Mouse (Mus musculus) left cerebral cortex, adult 18-20 months (tissue): ENCODE results near the gene Znfx1. TPM values are rescaled to one million over a fixed set of nuclear protein-coding genes. Genes with fewer than 3 reads are reported as not detected.
A peak's percentile ranks its signal among the peaks of the same experiment; 100 is the strongest.

Source experiments
- DNase-seq, 2 experiments: peaks; one replicate each; pipeline ENCODE4 v3.0.0; 2021 to 2022; ENCODE audit warnings: low spot score in 2 of 2, mixed read lengths in 1 of 2
- long read RNA-seq, 2 experiments: library from polyadenylated mRNA; stranded (forward); transcript quantifications; one replicate each; pipeline ENCODE4 v2.0.0; 2021
- total RNA-seq, 2 experiments: library from RNA; stranded (reverse); gene quantifications; 2 replicates each; pipeline ENCODE4 v1.2.3; 2021

Znfx1 gene
- 10 to 100 TPM; 77.2 to 78.9 TPM for total RNA-seq
- long read RNA-seq, experiment 1, full-length matches to known transcripts = 7 of 32 reads
- long read RNA-seq, experiment 1, partial matches to known transcripts = 9 of 32 reads
- long read RNA-seq, experiment 1, other reads (novel, unspliced or antisense) = 16 of 32 reads
- long read RNA-seq, experiment 2, full-length matches to known transcripts = 3 of 19 reads
- long read RNA-seq, experiment 2, partial matches to known transcripts = 4 of 19 reads
- long read RNA-seq, experiment 2, other reads (novel, unspliced or antisense) = 12 of 19 reads

DNA sequence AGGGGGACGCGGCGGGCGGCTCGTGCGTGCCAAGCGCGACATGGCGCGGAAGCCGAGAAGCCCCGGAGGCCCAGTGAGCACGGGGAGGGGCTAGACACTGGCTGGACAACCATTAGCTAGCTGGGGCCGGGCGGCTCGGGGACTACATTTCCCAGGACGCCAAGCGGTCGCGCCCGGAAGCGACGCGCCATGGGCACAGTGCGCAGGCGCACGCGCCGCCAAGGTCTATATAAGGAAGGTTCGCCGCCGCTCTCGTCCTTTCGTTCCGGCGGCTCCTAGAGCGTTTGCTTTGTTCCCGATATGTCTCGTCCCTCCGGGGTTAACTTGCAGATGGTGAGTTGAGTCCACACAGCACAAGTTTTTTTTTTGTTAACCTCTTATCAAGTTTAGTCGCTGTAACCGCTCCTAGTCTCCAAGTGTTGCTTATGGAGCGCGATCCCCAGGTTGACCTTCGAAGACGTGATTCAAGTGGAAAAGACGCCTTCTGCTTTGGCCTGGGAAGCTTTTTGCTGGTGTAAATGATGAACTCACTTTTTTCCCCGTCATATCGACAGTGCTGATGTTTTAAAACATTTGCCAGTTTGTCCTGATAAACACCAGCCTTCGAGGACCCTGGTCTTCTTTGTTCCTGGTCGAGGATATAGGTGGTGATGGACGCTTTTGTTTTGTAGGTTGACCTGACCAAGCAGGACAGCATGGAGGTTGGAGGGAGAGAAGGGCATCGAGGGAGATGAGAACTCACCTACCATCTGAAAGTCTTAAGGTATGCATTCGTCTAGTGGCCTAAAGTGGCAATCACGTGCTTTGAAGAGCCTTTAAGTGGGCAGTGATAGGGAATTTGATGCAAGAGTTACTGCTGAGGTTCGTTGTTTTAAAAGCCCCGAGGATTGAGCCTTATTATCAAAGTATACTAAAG is at the start of gene Znfx1:
Znfx1 (minus strand) TSS at position 51 of the 916 bp plus-strand sequence.
- DNase-seq = peak; percentile 94

DNA sequence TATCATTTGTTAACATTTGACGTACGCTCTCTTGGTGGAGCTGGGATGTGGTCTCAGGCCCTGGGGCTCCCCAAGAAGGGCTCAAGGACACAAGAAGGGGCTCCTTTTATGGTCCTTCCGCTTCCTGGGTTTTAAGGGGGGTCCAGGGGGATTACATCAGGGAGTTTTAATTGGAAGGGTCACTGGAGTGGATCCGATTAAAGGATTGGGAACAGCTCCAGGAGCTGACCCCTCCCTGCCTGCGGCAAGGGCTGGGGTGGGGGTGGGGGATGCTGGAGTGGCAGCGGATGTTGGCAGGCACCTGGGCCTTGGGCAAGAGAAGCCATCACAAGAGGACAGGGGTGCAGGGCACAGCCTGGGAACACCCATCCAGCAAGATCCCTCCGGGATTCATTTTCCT is 49.4 kb upstream of the Znfx1 start:
- DNase-seq = no peak

DNA sequence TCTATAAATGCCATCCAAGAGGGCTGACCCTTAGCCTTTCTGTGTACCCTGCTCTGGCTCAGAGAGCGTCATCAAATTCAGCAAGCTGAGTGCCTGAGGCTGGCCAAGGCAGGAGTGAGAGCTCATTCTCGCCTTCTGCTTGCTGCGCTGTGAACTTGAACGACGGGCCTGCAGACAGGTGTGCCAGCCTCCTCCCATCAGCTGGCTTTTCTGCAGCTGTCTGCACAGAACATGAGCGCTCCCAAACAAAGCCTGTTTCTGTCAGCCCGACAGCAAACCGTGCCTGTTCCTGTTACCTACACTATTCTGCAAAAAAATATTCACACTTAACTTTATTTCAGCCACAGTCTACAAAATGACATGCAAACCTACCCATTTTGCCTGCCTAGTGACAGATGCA is 46.7 kb upstream of the Znfx1 start:
- DNase-seq = no peak

DNA sequence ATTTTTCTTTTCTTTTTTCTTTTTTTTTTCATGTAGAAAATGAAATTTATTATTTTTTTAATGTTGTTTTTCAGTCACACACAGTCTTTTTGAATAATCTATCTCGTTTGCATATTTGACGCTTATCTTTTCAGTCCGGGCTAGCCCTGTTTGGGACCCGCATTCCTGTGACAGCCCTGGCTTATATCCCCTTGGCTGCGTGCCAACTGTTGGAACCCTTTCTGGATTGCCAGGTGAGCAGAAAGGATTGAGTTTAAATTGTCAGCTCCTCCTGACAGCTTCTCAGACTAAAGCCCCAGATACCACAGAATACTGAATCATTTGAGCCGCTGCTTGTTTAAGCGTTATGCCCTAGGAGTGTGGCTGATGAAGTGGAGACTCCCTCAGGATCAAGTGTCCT is 40.7 kb upstream of the Znfx1 start:
- no peak for DNase-seq

DNA sequence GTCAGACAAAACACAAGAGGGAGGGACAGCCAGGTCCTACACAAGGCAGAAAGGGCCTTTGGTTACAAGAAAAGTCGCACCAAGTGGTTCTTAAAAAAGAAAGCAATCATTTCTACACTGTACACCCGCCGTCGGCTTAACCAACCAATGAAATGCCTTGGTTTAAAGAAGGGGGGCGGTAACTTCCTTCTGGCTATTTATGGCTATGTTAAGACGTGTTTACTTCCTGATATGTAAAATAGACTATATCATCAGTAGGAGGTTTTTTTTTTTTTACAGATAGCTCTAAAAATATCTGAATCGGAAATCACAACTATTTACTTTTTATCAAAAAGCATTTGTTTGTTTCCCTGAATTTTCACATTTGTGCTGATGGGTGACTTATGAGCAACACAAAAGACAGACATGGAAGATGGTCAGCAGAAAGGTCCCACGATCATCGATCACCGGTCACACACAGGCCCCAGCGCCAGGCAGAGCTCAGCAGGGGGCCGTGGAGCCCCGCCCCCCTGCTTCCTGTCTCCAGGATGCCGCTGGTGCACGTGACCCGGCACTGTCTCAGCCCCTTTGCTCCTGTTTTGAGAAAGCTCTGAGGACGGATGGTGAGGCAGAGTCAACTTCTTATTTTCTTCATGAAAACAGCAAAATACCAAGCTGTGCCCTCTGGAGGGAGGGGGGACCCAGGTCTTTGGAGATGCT is 39.1 kb upstream of the Znfx1 start:
- DNase-seq = no peak

DNA sequence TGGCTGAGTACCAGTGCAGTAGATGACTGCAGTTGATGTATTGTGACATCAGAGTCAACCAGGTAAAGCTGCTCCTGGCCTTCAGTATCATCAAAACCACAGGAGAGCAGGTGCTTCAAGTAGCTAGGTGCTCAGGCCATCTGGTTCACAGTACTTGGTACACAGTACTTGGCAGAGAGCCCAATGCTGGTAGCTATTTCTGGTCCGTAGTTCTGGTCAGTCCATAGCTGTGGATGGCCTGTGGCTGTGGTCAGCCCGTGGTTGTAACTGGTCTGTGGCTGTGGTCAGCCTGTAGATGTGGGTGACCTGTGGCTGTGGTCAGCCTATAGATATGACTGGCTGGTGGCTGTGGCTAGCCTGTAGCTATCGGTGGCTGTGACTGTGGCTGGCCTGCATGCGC is 31.9 kb upstream of the Znfx1 start:
- DNase-seq = no peak

DNA sequence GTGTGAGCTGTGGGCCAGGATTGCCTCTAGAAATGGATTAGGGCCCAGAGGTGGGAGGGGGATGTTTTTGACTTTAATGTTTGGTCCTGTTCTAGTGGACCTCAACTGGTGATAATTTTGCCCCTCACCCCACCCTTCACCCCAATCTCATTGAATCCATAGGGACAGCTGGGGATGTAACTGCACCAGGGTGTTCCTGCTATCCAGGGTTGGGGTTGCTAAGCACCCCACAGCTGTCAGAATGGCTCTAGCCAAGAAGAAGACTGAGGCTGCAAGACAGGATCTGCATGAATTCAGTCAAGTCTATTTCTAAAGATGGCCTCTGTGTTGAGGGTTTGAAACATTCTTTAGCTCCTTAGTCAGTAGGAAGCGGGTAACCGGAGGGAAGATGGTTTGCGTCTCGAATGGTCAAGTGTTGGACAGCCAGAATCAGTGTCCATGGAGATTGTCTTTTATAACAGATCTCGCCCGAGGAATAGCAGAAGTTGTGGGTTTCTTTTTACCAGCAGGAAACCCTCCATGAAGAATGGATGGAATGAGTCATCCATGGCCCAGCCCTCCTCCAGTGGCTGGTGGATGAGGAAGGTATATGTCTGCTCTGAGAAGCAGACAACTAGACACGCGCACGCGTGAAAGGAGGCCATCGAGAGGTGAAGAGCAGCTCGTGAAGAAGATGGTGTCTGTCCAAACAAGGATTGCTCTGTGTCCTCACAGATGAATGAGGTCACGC is 30.5 kb upstream of the Znfx1 start:
- DNase-seq = no peak

DNA sequence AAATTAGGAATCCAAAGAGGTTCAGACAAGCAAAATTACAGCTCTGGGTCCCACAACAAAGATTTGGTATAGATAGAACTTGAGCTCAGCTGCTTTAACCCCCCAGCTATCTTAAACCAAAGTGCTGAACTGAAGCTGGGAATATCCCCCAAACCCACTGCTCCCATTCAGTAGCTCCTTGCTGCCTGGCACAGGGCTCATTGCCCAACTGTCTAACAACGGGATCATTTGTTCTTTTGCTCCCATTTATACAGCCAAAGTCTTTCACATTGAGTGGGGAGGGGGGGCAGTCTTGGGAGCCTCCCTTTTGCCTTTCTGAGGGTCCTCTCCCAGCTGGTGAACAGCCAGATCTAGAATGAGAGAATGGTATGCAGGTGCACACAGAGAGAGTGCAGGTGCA is 27.5 kb upstream of the Znfx1 start:
- no peak for DNase-seq

DNA sequence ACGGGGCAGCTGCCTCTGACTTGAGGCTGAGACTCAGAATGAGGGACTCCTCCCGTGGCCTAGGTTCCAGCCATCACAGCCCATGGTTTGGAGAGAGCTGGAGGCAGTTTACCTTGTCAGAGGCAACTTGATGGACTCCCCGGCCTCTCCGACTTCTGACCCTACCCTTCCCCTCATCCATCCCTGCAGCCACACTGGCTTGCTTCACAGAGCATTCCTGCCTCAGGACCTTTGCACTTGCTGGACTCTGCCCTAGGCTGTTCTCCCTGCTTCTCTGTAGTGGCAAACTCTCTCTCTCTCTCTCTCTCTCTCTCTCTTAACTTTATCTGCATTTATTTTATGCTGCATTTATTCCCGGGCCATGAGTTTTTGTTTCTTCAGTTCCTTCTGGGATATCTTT is 24.0 kb upstream of the Znfx1 start:
- no peak for DNase-seq

DNA sequence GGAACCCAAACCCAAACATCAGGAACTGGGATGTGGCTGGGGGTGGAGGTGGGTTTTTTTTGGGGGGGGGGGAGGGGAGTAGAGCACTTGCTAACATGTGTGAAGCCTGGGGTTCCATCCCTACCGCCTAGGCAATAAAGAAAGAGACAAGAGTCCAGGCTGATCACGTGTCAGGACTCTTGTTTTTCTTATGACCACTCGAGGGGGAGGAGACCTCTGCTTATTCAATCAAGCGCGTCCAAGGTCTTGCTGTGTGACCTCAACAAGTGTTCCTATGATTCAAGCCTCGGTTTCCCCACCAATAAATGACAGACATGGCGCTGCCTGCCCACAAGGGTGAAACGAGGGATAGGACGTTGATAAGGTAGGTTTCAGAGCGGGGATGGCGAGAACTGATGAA is 23.3 kb upstream of the Znfx1 start:
- DNase-seq = no peak

DNA sequence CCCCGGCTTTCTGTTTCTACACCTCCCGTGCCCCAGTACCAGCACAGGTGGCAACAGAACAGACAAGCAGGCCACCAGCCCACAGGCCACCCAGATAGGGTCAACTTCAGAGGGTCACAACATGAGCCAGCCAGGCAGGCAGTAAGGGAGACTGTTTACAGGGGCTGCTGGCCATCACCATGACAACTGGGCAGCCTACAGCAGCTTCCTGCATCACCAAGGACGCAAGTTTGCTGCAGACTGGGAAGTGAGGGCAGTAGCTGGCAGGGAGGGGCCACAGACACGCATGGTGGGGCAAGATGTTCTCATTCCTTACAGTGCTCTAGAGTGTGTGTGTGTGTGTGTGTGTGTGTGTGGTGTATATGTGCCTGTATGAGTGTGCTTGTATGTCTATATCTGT is 18.8 kb upstream of the Znfx1 start:
- DNase-seq = no peak

DNA sequence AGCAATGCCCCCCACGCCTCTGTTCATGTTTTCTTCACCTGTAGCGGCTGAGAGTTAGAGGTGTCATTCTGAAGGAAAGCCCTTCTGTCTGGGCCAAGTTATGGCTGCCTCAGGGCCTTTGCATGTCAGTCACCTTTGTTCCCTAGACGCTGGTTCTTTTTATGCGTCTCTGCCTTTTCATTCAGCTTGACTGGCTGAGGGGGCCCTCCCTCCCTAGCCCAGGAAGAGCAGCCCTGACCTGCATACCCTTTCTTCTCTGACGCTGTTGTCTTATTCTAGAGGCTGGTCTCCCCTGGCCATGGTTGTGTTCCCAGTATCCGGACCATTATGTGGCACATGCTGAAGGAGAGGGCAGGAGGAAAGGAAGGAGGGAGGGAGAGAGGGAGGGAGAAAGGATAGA is 18.3 kb upstream of the Znfx1 start:
- DNase-seq = no peak

DNA sequence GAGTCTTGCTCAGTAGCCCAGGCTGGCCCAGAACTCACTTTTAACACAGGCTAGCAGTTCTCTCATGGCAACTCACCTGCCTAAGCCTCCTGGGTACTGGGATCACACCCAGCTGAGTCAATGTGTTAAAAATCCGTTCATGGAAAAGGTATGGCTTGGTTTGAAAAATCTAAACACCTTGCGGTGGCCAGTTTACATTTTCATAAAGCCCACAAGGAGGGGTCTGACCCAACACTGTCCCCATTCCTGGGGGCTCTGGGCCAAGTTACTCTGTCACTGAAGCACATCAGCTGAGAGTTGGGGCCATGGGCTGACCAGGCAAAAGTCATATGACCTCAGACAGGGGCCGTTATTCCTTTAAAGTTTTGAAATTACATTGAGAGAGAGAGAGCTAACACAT is 17.6 kb upstream of the Znfx1 start:
- DNase-seq = no peak

DNA sequence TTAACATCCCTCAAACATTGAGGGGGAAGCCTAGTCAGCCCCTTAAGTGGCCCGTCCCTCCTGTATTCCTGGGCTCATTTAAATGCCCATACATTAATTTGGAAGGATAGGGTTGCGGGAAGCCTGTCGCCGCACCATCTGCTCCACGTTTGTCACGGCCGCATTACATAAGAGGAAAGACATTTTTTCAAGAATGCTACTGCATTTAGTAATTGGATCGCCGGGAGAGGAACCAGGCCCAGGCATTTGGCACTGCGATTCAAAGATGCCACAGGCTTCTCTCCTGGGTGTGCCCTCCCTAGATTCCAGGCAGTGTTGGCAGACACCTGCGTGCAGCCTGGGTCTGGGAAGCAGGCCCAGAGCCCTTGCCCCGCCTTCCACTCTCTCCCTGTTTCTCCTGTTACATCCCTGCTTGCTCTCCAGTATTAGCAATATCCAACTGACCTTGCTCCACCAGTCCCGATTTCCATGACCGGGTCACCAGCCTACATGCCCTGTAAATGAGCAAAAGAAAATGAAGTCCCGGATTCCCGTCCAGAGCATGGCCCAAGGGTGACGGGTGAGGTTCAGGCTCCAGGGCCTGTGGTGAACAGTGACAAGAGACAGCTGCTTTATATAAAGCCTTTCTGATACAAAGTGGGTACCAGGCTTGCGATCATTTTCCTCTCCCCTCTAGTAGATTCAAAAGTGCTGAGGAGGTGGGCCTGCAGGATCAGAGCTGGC is 16.9 kb upstream of the Znfx1 start:
- peak; percentile 74 to 85 for DNase-seq

DNA sequence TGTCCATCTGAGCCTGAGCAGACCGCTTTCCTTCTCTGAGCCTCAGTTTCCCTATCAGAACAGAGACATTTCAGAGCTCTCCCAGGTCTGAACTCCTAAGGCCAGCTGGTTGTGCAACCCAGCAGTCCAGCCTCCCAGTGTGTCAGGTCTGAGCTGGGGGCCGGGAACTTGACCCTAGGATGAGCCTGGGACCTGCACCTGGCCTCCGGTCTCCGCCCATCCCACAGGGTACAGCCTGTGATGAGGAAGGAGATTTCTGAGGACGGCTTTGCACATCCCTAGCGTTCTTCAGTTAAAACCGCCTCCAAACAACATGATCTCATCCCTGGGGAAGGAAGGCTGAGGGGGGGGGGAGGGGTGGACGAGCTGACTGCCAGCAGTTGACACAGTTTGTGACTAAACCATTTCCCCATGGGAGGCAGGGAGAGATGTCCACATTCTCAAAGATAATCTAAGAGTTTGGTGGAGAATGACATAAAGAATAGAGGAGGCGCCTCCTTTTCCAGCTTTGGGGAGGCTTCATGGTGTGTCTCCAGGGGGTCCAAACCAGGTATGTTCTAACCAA is 16.2 kb upstream of the Znfx1 start:
- DNase-seq = peak in 1 of 2 experiments; percentile 51

DNA sequence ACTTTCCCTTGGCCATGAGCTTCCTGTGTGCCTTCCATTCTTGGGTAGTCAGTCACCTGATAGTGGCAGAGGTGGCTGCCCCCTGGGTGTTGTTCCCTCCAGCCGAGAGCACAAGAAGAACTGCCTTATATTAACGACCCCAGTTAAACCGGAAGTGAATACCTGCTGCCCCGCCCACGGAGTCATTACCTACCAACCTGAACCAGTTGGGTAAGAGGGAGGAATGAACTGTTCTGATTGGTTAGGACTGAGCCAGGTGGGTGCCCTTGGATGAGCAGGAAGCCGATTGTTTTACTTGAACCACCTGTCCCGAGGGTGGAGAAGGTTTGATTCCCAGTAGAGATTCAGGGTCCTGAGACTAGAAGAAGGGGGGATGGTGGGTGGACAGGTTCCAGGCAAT is 15.7 kb upstream of the Znfx1 start:
- DNase-seq = no peak

DNA sequence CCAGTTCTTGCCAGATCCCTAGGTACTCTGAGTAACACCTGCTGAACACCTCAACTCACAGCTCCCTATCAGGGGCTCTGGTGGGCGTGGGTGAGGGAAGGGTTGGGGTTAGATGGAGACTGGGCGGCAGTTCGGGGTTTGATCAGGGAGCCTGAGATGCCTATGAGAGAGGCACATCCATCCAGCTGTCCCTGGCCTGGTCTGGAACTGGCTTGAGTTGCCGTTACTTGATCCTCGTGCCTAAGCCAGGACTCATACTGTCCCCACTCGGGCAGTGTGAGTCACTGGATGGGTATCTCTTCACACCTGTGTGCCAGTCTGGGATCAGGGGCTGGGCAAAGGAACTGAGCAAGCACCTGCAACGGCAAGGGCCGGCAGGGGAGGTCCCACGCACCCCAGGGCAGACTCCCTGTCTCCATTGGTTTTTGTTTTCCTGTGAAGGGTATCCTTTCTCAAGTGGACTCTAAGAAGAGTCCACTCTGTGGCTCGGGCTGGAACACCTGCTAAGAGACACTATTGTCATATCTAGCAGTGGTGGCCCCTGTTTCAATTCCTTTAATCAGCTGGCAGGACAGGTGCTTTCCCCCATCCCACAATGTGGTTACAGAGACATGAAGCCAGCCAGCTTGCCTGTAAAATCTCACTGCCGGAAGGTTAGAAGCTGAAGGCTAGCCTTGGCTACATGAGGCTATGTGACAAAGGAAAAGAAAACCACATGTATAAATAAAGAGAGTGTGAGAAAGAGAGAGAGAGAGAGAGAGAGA is 14.6 kb upstream of the Znfx1 start:
- no peak for DNase-seq

DNA sequence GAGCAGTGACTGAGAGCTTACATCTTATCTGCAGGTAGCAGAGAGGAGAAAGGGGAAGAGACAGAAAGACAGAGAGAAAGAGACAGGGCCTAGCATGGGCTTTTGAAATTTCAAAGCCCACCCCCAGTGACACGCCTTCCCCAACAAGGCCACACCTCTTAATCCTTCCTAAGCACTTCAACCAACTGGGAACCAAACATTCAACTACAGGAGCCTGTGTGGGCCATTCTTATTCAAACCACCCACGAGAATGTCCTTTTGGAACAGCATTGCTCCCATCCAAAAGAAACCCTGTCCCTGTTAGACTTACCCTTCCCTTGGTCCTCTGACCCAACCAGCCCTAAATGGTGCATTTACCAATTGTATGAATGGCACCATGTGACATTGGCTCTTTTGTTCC is 13.9 kb upstream of the Znfx1 start:
- no peak for DNase-seq

DNA sequence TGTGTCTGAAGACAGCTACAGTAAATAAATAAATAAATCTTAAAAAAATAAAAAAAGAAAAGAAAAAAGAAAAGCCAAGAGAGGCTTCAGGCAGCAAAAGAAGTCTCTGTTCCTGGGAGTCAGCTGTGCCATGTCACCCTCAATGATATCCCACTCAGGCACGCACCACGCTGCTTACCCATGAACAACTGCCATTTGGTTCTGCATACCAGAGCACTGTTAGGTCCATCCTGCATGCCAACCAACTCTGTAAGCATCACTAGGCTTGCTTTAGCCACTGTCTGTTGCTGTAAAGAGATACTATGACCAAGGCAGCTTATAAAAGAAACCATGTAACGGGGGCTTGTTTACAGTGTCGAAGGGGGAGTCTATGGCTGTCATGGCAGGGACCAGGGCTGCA is 13.5 kb upstream of the Znfx1 start:
- no peak for DNase-seq

DNA sequence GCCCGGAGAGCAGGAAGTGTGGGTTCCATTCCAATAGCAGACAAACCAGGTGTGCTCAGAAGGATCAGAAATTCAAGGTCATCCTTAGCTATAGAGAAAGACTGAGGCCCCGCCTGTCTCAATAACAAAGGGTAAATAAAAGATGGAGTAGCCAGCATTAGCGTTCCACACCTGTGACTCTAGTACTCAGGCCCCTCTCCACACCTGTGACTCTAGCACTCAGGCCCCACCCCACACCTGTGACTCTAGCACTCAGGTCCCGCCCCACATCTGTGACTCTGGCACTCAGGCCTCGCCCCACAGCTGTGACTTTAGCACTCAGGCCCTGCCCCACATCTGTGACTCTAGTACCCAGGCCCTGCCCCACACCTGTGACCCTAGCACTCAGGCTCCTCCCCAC is 11.8 kb upstream of the Znfx1 start:
- DNase-seq = no peak
